27 mouse cellular contexts compared by ENCODE assay signal in genomic region chr5:118975147-118975546, GRCm38 (mm10).
DNase-seq lines count a peak whose midpoint lies in the region; ATAC-seq lines count a peak whose summit lies in the region.
"Had no signal": no experiment of that assay in that cellular context is flagged by ENCODE, and none has a peak within 500 bp of the region (broad histone marks: within the 10 kb centered on the region; RNA-seq: fewer than 3 reads in every experiment).

No protein-coding gene starts in this region.

- H3K9ac ChIP-seq in limb, embryonic 11.5 days (ENCODE audit: low read length): no peak overlapping the region
- no peak overlapping the region for H3K9ac ChIP-seq in embryonic facial prominence, embryonic 13.5 days
- H3K9ac ChIP-seq in limb, embryonic 12.5 days (replicated peaks): no peak overlapping the region
- H3K9ac ChIP-seq: forebrain, embryonic 13.5 days; heart, embryonic 12.5 days; heart, embryonic 15.5 days; hindbrain, embryonic 13.5 days had no signal

- no peak for DNase-seq in limb, embryonic 11.5 days (ENCODE audit: low spot score)
- DNase-seq in limb, embryonic 10.5 days (ENCODE audit: low spot score): no peak
- no peak for DNase-seq in right cerebral cortex, postnatal 25 days
- DNase-seq in spleen, postnatal 14 days (ENCODE audit: low spot score in 2 of 2): no peak
- DNase-seq: adrenal gland, postnatal 10 days; adrenal gland, postnatal 36 days; B cell, adult 2 months; cerebellum, adult 18-20 months; cerebellum, adult 9-10 months; cerebellum, postnatal 14 days; gastrocnemius, postnatal 25 days; heart, adult 18-20 months; heart, postnatal 10 days; heart, postnatal 36 days had no signal

- WGBS in limb, embryonic 11.5 days: 48% methylated on average over 10 of the region's 10 CpGs
- WGBS in limb, embryonic 10.5 days: 73% methylated on average over 10 of the region's 10 CpGs
- 31% methylated on average over 10 of the region's 10 CpGs for WGBS in embryonic facial prominence, embryonic 13.5 days
- WGBS in limb, embryonic 12.5 days: 30% methylated on average over 10 of the region's 10 CpGs

- H3K4me3 ChIP-seq in limb, embryonic 11.5 days (ENCODE audit: low read depth, low read length): no peak overlapping the region
- H3K4me3 ChIP-seq in limb, embryonic 10.5 days: no peak overlapping the region
- no peak overlapping the region for H3K4me3 ChIP-seq in embryonic facial prominence, embryonic 13.5 days
- no peak overlapping the region for H3K4me3 ChIP-seq in limb, embryonic 12.5 days (replicated peaks)
- H3K4me3 ChIP-seq: forebrain, embryonic 10.5 days; forebrain, embryonic 13.5 days; heart, embryonic 12.5 days; heart, embryonic 15.5 days; hindbrain, embryonic 10.5 days; hindbrain, embryonic 13.5 days had no signal

- H3K27ac ChIP-seq in limb, embryonic 11.5 days (replicated peaks; ENCODE audit: low read depth, low read length): no peak overlapping the region
- no peak overlapping the region for H3K27ac ChIP-seq in limb, embryonic 10.5 days
- no peak overlapping the region for H3K27ac ChIP-seq in embryonic facial prominence, embryonic 13.5 days
- no peak overlapping the region for H3K27ac ChIP-seq in limb, embryonic 12.5 days
- H3K27ac ChIP-seq: forebrain, embryonic 10.5 days; forebrain, embryonic 13.5 days; heart, embryonic 15.5 days; hindbrain, embryonic 10.5 days; hindbrain, embryonic 13.5 days had no signal

- no peak overlapping the region for H3K4me2 ChIP-seq in limb, embryonic 11.5 days (ENCODE audit: low read depth, severe bottlenecking)
- peak overlapping the region; percentile 9; the same call in 1 of the 2 replicates for H3K4me2 ChIP-seq in embryonic facial prominence, embryonic 13.5 days
- peak overlapping the region; percentile 28; the same call in 1 of the 2 replicates for H3K4me2 ChIP-seq in limb, embryonic 12.5 days
- H3K4me2 ChIP-seq: forebrain, embryonic 13.5 days; heart, embryonic 12.5 days; heart, embryonic 15.5 days; hindbrain, embryonic 13.5 days had no signal

- no peaks in the 10 kb centered on the region for H3K9me3 ChIP-seq in limb, embryonic 11.5 days (ENCODE audit: control insufficient read depth, low read length)
- no peaks in the 10 kb centered on the region for H3K9me3 ChIP-seq in limb, embryonic 10.5 days (replicated peaks)
- H3K9me3 ChIP-seq in embryonic facial prominence, embryonic 13.5 days: no peaks in the 10 kb centered on the region
- peaks cover 10% of the 10 kb centered on the region; the same call in 1 of the 2 replicates for H3K9me3 ChIP-seq in limb, embryonic 12.5 days
- H3K9me3 ChIP-seq: forebrain, embryonic 10.5 days; forebrain, embryonic 13.5 days; heart, embryonic 12.5 days; heart, embryonic 15.5 days; hindbrain, embryonic 10.5 days; hindbrain, embryonic 13.5 days had no signal

- ATAC-seq in limb, embryonic 11.5 days (ENCODE audit: insufficient number of reproducible peaks, low FRiP score, low TSS enrichment, low read depth): peak; percentile 60; the same call in 1 of the 2 replicates
- ATAC-seq in embryonic facial prominence, embryonic 13.5 days (ENCODE audit: insufficient number of reproducible peaks, insufficient read depth, low FRiP score, low TSS enrichment, low read depth): no peak
- ATAC-seq in limb, embryonic 12.5 days (ENCODE audit: insufficient number of reproducible peaks, insufficient read depth, low FRiP score, low TSS enrichment, low read depth): no peak; the same call in 1 of the 2 replicates
- ATAC-seq: forebrain, embryonic 13.5 days; forebrain, embryonic 16.5 days; hindbrain, embryonic 16.5 days; Patski had no signal

- H3K27me3 ChIP-seq in limb, embryonic 11.5 days (ENCODE audit: control insufficient read depth, insufficient read depth, low read length): 0 out of 2 replicates have a peak, but pooled peaks cover 2% of the 10 kb centered on the region
- H3K27me3 ChIP-seq in limb, embryonic 10.5 days (ENCODE audit: low read depth, poor library complexity, severe bottlenecking): peaks cover 36% of the 10 kb centered on the region
- no peaks in the 10 kb centered on the region for H3K27me3 ChIP-seq in embryonic facial prominence, embryonic 13.5 days
- H3K27me3 ChIP-seq in limb, embryonic 12.5 days: peaks cover 41% of the 10 kb centered on the region
- H3K27me3 ChIP-seq: CH12.LX; forebrain, embryonic 13.5 days; hindbrain, embryonic 13.5 days had no signal

- H3K4me1 ChIP-seq in limb, embryonic 11.5 days (ENCODE audit: control insufficient read depth, insufficient read depth, low read length): no peaks in the 10 kb centered on the region
- H3K4me1 ChIP-seq in limb, embryonic 10.5 days: peaks cover 17% of the 10 kb centered on the region
- peaks cover 3% of the 10 kb centered on the region; the same call in 1 of the 2 replicates for H3K4me1 ChIP-seq in embryonic facial prominence, embryonic 13.5 days
- peaks cover 20% of the 10 kb centered on the region; the same call in 1 of the 2 replicates for H3K4me1 ChIP-seq in limb, embryonic 12.5 days (replicated peaks)
- H3K4me1 ChIP-seq: forebrain, embryonic 10.5 days; forebrain, embryonic 13.5 days; heart, embryonic 12.5 days; heart, embryonic 15.5 days; hindbrain, embryonic 10.5 days; hindbrain, embryonic 13.5 days had no signal

- H3K36me3 ChIP-seq in limb, embryonic 11.5 days (ENCODE audit: control insufficient read depth, insufficient read depth, low read length): no peaks in the 10 kb centered on the region
- no peaks in the 10 kb centered on the region for H3K36me3 ChIP-seq in limb, embryonic 10.5 days
- H3K36me3 ChIP-seq in embryonic facial prominence, embryonic 13.5 days: no peaks in the 10 kb centered on the region
- H3K36me3 ChIP-seq in limb, embryonic 12.5 days: no peaks in the 10 kb centered on the region
- H3K36me3 ChIP-seq: forebrain, embryonic 10.5 days; G1E; heart, embryonic 12.5 days; heart, embryonic 15.5 days; hindbrain, embryonic 10.5 days; hindbrain, embryonic 13.5 days had no signal
